Mouse (Mus musculus): Measurements from ENCODE around the gene Tbcd. TPM values are rescaled to one million over a fixed set of nuclear protein-coding genes. Genes with fewer than 3 reads are reported as not detected.

The Tbcd gene
- total and polyA plus RNA-seq, 3 experiments, result 62.1 to 86.7 (median 70.4) TPM

DNA sequence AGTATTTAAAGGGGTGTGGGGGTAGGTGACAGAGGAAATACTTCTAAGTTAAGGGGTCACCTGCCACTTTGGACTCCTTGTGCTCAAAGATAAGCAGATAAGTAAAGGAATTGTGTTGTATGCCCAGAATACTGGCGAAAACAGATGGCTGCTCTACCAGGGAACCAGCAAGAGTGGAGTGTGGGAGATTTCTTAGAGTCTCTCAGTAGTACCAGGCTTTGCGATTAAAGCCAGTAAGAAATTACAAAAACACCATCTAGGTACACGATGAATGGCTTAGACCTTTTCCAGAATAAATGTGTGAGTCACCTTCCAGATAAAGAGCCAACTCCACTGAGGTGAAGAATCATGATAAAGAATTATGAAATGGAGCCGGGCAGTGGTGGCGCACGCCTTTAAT is 193.6 kb downstream of the Tbcd start:
- H3K4me2 ChIP-seq (ENCODE audit: insufficient read depth, low read depth, poor library complexity, severe bottlenecking), result no peak overlapping the region
- no peak for DNase-seq (ENCODE audit: extremely low read depth)
- dilution Hi-C loops (cut with MboI; ENCODE audit: extremely low pct_ligation_motif_present, extremely low pct_unique_long_range_greater_than_20kb, low sequenced_read_pairs), result no loop called here
- H3K4me1 ChIP-seq (ENCODE audit: control insufficient read depth in 1 of 2, insufficient read depth in 2 of 2), result peaks cover 0 to 10% of the 10 kb centered on the region in 2 experiments; a peak in 2 of 4 replicates
- no peaks in the 10 kb centered on the region for H3K79me2 ChIP-seq (replicated peaks; ENCODE audit: control insufficient read depth, extremely low read depth, insufficient read depth, poor library complexity, severe bottlenecking)
- H3K27me3 ChIP-seq (replicated peaks), result no peaks in the 10 kb centered on the region
- no peak overlapping the region for H3K4me3 ChIP-seq (replicated peaks in 1 of 3; ENCODE audit: low read depth in 2 of 3, low read length in 2 of 3, poor library complexity in 1 of 3)
- TF ChIP-seq RCOR1 (conservative IDR thresholded peaks at IDR 0.05; ENCODE audit: low read depth, low read length) (no peak), JUND (conservative IDR thresholded peaks at IDR 0.05; ENCODE audit: low read depth, low read length) (no peak), MYC (IDR thresholded peaks at IDR 0.05; ENCODE audit: low read depth, low read length) (no peak), ZNF384 (IDR thresholded peaks at IDR 0.05; ENCODE audit: low read depth, low read length) (no peak), NRF1 (IDR thresholded peaks at IDR 0.05; ENCODE audit: low read depth, low read length) (no peak), CTCF (conservative IDR thresholded peaks at IDR 0.05 in 1 of 2, IDR thresholded peaks at IDR 0.05 in 1 of 2; ENCODE audit: low read depth in 2 of 2, low read length in 2 of 2) (no peak), USF1 (IDR thresholded peaks at IDR 0.05; ENCODE audit: low read depth, low read length) (no peak)
- no peak overlapping the region for H3K27ac ChIP-seq (ENCODE audit: insufficient read depth, low read depth)
- in situ Hi-C loops (cut with MboI; ENCODE audit: low pct_ligation_motif_present, low pct_unique_long_range_greater_than_20kb, low sequenced_read_pairs), result no loop called here
- H3K9ac ChIP-seq (ENCODE audit: insufficient read depth, low read depth), result no peak overlapping the region
- no peaks in the 10 kb centered on the region for H3K9me3 ChIP-seq (replicated peaks; ENCODE audit: low read length)
- H3K36me3 ChIP-seq (replicated peaks in 1 of 2; ENCODE audit: control insufficient read depth in 1 of 2, insufficient read depth in 1 of 2, low read length in 1 of 2), result peaks cover 31 to 78% of the 10 kb centered on the region in 2 experiments

DNA sequence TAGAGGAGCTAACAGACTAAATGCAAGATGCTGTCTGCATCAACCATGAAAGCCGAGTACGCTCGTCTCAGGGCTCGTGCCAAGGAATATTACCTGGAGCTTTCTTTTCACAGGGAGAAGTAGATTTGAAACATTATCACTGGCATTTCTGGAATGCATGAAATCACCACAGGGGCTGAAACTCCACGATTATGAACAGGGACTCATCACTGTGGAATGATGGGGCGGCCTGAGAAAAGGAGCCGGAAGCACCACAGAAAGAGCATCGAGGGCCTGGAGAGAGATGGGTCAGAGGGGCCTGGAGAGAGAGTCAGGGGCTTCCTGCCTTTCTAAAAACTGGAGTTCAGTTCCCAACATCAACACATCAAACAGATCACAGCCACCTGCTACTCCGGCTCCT is 195.6 kb downstream of the Tbcd start:
- peaks cover 0 to 10% of the 10 kb centered on the region in 2 experiments; a peak in 2 of 4 replicates for H3K4me1 ChIP-seq (ENCODE audit: control insufficient read depth in 1 of 2, insufficient read depth in 2 of 2)
- in situ Hi-C loops (cut with MboI; ENCODE audit: low pct_ligation_motif_present, low pct_unique_long_range_greater_than_20kb, low sequenced_read_pairs), result no loop called here
- no peaks in the 10 kb centered on the region for H3K27me3 ChIP-seq (replicated peaks)
- peaks cover 40 to 78% of the 10 kb centered on the region in 2 experiments for H3K36me3 ChIP-seq (replicated peaks in 1 of 2; ENCODE audit: control insufficient read depth in 1 of 2, insufficient read depth in 1 of 2, low read length in 1 of 2)
- no peaks in the 10 kb centered on the region for H3K79me2 ChIP-seq (replicated peaks; ENCODE audit: control insufficient read depth, extremely low read depth, insufficient read depth, poor library complexity, severe bottlenecking)
- no peak overlapping the region for H3K9ac ChIP-seq (ENCODE audit: insufficient read depth, low read depth)
- no peak overlapping the region for H3K27ac ChIP-seq (ENCODE audit: insufficient read depth, low read depth)
- no peak overlapping the region for H3K4me3 ChIP-seq (replicated peaks in 1 of 3; ENCODE audit: low read depth in 2 of 3, low read length in 2 of 3, poor library complexity in 1 of 3)
- DNase-seq (ENCODE audit: extremely low read depth), result no peak
- H3K4me2 ChIP-seq (ENCODE audit: insufficient read depth, low read depth, poor library complexity, severe bottlenecking), result no peak overlapping the region
- H3K9me3 ChIP-seq (replicated peaks; ENCODE audit: low read length), result no peaks in the 10 kb centered on the region
- dilution Hi-C loops (cut with MboI; ENCODE audit: extremely low pct_ligation_motif_present, extremely low pct_unique_long_range_greater_than_20kb, low sequenced_read_pairs), result no loop called here
- no peak for TF ChIP-seq MAX (IDR thresholded peaks at IDR 0.05; ENCODE audit: low read length)
- no peak for TF ChIP-seq ETS1 (conservative IDR thresholded peaks at IDR 0.05; ENCODE audit: low read depth, low read length)
- TF ChIP-seq BHLHE40 (IDR thresholded peaks at IDR 0.05; ENCODE audit: low read depth, low read length), result no peak
- no peak for TF ChIP-seq ELF1 (IDR thresholded peaks at IDR 0.05; ENCODE audit: low read depth, low read length)

DNA sequence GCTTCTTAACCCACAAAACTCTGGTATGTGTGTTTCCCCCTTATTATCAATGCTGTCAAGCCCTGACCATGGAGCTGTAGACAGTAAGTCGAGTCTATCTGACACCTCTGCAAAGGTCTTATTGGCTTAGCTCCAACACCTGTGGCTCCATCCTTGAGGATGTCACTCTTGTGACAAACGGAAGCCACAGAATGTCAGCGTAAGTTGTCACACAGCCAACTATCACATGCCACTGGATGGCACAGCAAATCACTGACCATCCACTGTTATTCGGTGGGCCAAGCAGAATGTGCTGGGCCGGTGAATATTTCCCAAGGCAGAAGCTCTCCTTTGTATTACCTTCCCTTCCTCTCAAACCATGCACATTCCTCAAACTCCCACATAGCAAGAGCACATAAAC is 196.4 kb downstream of the Tbcd start:
- in situ Hi-C loops (cut with MboI; ENCODE audit: low pct_ligation_motif_present, low pct_unique_long_range_greater_than_20kb, low sequenced_read_pairs), result no loop called here

More for the DNA sequence above, 196.4 kb downstream of the Tbcd start:
- H3K4me3 ChIP-seq (replicated peaks in 1 of 3; ENCODE audit: low read depth in 2 of 3, low read length in 2 of 3, poor library complexity in 1 of 3), result no peak overlapping the region
- DNase-seq (ENCODE audit: extremely low read depth), result no peak
- peaks cover 0 to 10% of the 10 kb centered on the region in 2 experiments; a peak in 2 of 4 replicates for H3K4me1 ChIP-seq (ENCODE audit: control insufficient read depth in 1 of 2, insufficient read depth in 2 of 2)
- TF ChIP-seq MYC (IDR thresholded peaks at IDR 0.05; ENCODE audit: low read depth, low read length), result no peak
- TF ChIP-seq IRF4 (IDR thresholded peaks at IDR 0.05; ENCODE audit: low read depth, low read length), result no peak
- no peak for TF ChIP-seq POLR2AphosphoS2 (IDR thresholded peaks at IDR 0.05; ENCODE audit: low read depth, low read length)
- no peak for TF ChIP-seq KAT2A (IDR thresholded peaks at IDR 0.05; ENCODE audit: insufficient replicate concordance, low read length)
- no peak for TF ChIP-seq BHLHE40 (IDR thresholded peaks at IDR 0.05; ENCODE audit: low read depth, low read length)
- no peak for TF ChIP-seq ELF1 (IDR thresholded peaks at IDR 0.05; ENCODE audit: low read depth, low read length)
- TF ChIP-seq ZKSCAN1 (IDR thresholded peaks at IDR 0.05; ENCODE audit: borderline replicate concordance, low read depth, low read length), result no peak
- TF ChIP-seq EP300 (IDR thresholded peaks at IDR 0.05; ENCODE audit: low read length), result no peak
- no peak for TF ChIP-seq E2F4 (IDR thresholded peaks at IDR 0.05; ENCODE audit: insufficient replicate concordance, low read depth, low read length)
- TF ChIP-seq POLR2A (IDR thresholded peaks at IDR 0.05; ENCODE audit: low read depth, low read length), result no peak
- no peak for TF ChIP-seq PAX5 (IDR thresholded peaks at IDR 0.05; ENCODE audit: low read length)
- TF ChIP-seq SMC3 (IDR thresholded peaks at IDR 0.05; ENCODE audit: low read depth, low read length), result no peak
- TF ChIP-seq TBP (conservative IDR thresholded peaks at IDR 0.05; ENCODE audit: low read depth, low read length), result no peak
- no peak for TF ChIP-seq NRF1 (IDR thresholded peaks at IDR 0.05; ENCODE audit: low read depth, low read length)
- no peak for TF ChIP-seq JUN (IDR thresholded peaks at IDR 0.05; ENCODE audit: insufficient read depth, low read depth, low read length)
- no peak for TF ChIP-seq ZNF384 (IDR thresholded peaks at IDR 0.05; ENCODE audit: low read depth, low read length)
- no peak for TF ChIP-seq TCF12 (IDR thresholded peaks at IDR 0.05; ENCODE audit: low read depth, low read length)
- no peak for TF ChIP-seq MAZ (IDR thresholded peaks at IDR 0.05; ENCODE audit: low read depth, low read length)
- TF ChIP-seq RCOR1 (conservative IDR thresholded peaks at IDR 0.05; ENCODE audit: low read depth, low read length), result no peak
- no peak for TF ChIP-seq CHD2 (IDR thresholded peaks at IDR 0.05; ENCODE audit: low read length)
- H3K9me3 ChIP-seq (replicated peaks; ENCODE audit: low read length), result no peaks in the 10 kb centered on the region
- H3K36me3 ChIP-seq (replicated peaks in 1 of 2; ENCODE audit: control insufficient read depth in 1 of 2, insufficient read depth in 1 of 2, low read length in 1 of 2), result peaks cover 38 to 77% of the 10 kb centered on the region in 2 experiments
- dilution Hi-C loops (cut with MboI; ENCODE audit: extremely low pct_ligation_motif_present, extremely low pct_unique_long_range_greater_than_20kb, low sequenced_read_pairs), result no loop called here
- H3K9ac ChIP-seq (ENCODE audit: insufficient read depth, low read depth), result no peak overlapping the region
- H3K27ac ChIP-seq (ENCODE audit: insufficient read depth, low read depth), result no peak overlapping the region
- no peaks in the 10 kb centered on the region for H3K27me3 ChIP-seq (replicated peaks)
- no peaks in the 10 kb centered on the region for H3K79me2 ChIP-seq (replicated peaks; ENCODE audit: control insufficient read depth, extremely low read depth, insufficient read depth, poor library complexity, severe bottlenecking)
- no peak overlapping the region for H3K4me2 ChIP-seq (ENCODE audit: insufficient read depth, low read depth, poor library complexity, severe bottlenecking)

All from CH12.LX (cell line).